8 mouse cellular contexts compared by ENCODE assay signal in genomic region chr6:113237542-113238270, GRCm38 (mm10). TPM values are rescaled to one million over a fixed set of nuclear protein-coding genes. Genes with fewer than 3 reads are reported as not detected.
DNase-seq lines count a peak whose midpoint lies in the region; ATAC-seq and TF ChIP-seq lines count a peak whose summit lies in the region.

Gene Mtmr14 (plus strand): TSS chr6:113237843.

- no peaks in the 10 kb centered on the region for H3K9me3 ChIP-seq in megakaryocyte, embryonic 14.5 days

- DNase-seq in gastrocnemius, adult 8-10 months (ENCODE audit: low spot score in 2 of 2), result peak; percentile 98
- DNase-seq in hindlimb bud, embryonic 11.5 days (ENCODE audit: extremely low spot score, low read depth, low spot score), result peak; percentile 78
- peak; percentile 96 to 97 for DNase-seq in left cerebral cortex, adult 8-10 months (ENCODE audit: low spot score in 2 of 2)
- DNase-seq in right cerebral cortex, postnatal 10 days (ENCODE audit: low spot score in 2 of 2), result peak; percentile 99
- DNase-seq in urinary bladder, postnatal 25 days (ENCODE audit: low spot score), result peak; percentile 98

- H3K4me3 ChIP-seq in cortical plate, adult 2 months (ENCODE audit: insufficient read depth, low read length), result peak within 1 kb of the TSS; percentile 76
- H3K4me3 ChIP-seq in megakaryocyte, embryonic 14.5 days (replicated peaks), result peak within 1 kb of the TSS; percentile 98

- peaks cover 7% of the 10 kb centered on the region for H3K4me1 ChIP-seq in cortical plate, adult 2 months (ENCODE audit: control insufficient read depth, insufficient read depth, low read length)
- peaks cover 43% of the 10 kb centered on the region for H3K4me1 ChIP-seq in megakaryocyte, embryonic 14.5 days

- 0 out of 2 replicates have a peak, but pooled peaks have one; percentile 32 for TF ChIP-seq POLR2A in cortical plate, adult 2 months (IDR thresholded peaks at IDR 0.05; ENCODE audit: extremely low read depth, insufficient read depth, low read length)

- TF ChIP-seq CTCF in cortical plate, adult 2 months (IDR thresholded peaks at IDR 0.05; ENCODE audit: extremely low read depth, insufficient read depth, low read length), result no peak

- H3K36me3 ChIP-seq in megakaryocyte, embryonic 14.5 days (replicated peaks; ENCODE audit: low read length), result peaks cover 35% of the 10 kb centered on the region

- ATAC-seq in activated CD4-positive, CD25-positive, alpha-beta regulatory T cell, adult 4 months, result peak; percentile 97

- peaks cover 3% of the 10 kb centered on the region for H3K27me3 ChIP-seq in megakaryocyte, embryonic 14.5 days (replicated peaks)

- H3K27ac ChIP-seq in cortical plate, adult 2 months (ENCODE audit: insufficient read depth, low read length), result peak within 1 kb of the TSS; percentile 76; the same call in 1 of the 2 replicates

RNA-seq across cellular contexts. Expression of gene Mtmr14, which starts in this region (rescaled TPM):
- 10 to 100 TPM; 15.1 to 16.7 TPM for polyA plus RNA-seq in activated CD4-positive, CD25-positive, alpha-beta regulatory T cell, adult 4 months (2017; shearing (Covaris generic))
- 22.0 and 23.2 TPM in 2 replicates for polyA plus RNA-seq in cortical plate, adult 2 months (2012; rRNA removed)
- 10 to 100 TPM; 14.2 to 17.0 (median 16.3) TPM for total RNA-seq in gastrocnemius, adult 8-10 months (2022)
- 10 to 100 TPM; 14.5 to 22.9 (median 16.4) TPM for total RNA-seq in left cerebral cortex, adult 8-10 months (2022)
- polyA plus RNA-seq in megakaryocyte, embryonic 14.5 days (2012; ENCODE audit: insufficient read depth, low replicate concordance), result 479 and 605 TPM in 2 replicates

Comparison
In these comparisons a context has a peak if more than half of its experiments do, and no peak if none do; other contexts are left out.
1. Peak in every context shown above with its lines: DNase-seq, ATAC-seq, H3K4me3 ChIP-seq and H3K27ac ChIP-seq.
2. RNA of gene Mtmr14 (polyA plus RNA-seq): 479 to 605 TPM in megakaryocyte, embryonic 14.5 days; 22.0 to 23.2 TPM in cortical plate, adult 2 months and 15.1 to 16.7 TPM in activated CD4-positive, CD25-positive, alpha-beta regulatory T cell, adult 4 months; every median in the first group is over 10 times any median in the second.